Mouse (Mus musculus): Measurements from ENCODE around the gene Nfix.

GRCm38 (mm10) chr8:84718959-84719690 lies 81.0 kb downstream of the Nfix start:
- no peak for TF ChIP-seq CTCF (IDR thresholded peaks at IDR 0.05; ENCODE audit: borderline replicate concordance, control insufficient read depth, extremely low read depth, insufficient read depth, low read length, poor library complexity)
- no peak for TF ChIP-seq POLR2A (IDR thresholded peaks at IDR 0.05; ENCODE audit: control insufficient read depth, extremely low read depth, insufficient read depth, low read length, poor library complexity)

Data from thymus, adult 2 months (tissue).